Mouse (Mus musculus) liver, embryonic 14.5 days (tissue): ENCODE measurements around the gene Cnih3. TPM values are rescaled to one million over a fixed set of nuclear protein-coding genes. Genes with fewer than 3 reads are reported as not detected.

Experiments
- ATAC-seq: fragments of 200-750 bp; cut with Nextera tagmentation; 2 replicates; pipeline ENCODE4 v1.8.0; 2017; ENCODE audit warnings: moderate number of reproducible peaks, mild to moderate bottlenecking, moderate library complexity; ENCODE audit not compliant: insufficient read depth
- DNase-seq, 3 experiments: peaks; one replicate each; pipeline ENCODE4 v3.0.0-alpha.2; 2012 to 2013; ENCODE audit warnings: low read depth in 3 of 3, low spot score in 3 of 3
- H3K27ac ChIP-seq: fragments of 300-500 bp; sonication (generic); 2 replicates; pipeline ENCODE4 v1.5.1; 2014; ENCODE audit warnings: moderate library complexity, mild to moderate bottlenecking, control low read depth, inconsistent platforms
- H3K27me3 ChIP-seq: fragments of 300-500 bp; sonication (generic); 2 replicates; pipeline ENCODE4 v1.6.1; 2014; ENCODE audit warnings: mild to moderate bottlenecking, low read length, moderate library complexity; ENCODE audit not compliant: control insufficient read depth, insufficient read depth
- H3K36me3 ChIP-seq: fragments of 300-500 bp; sonication (generic); replicated peaks from 2 replicates; pipeline ENCODE4 v1.6.1; 2014; ENCODE audit warnings: low read depth; ENCODE audit not compliant: control insufficient read depth, insufficient read depth
- H3K4me1 ChIP-seq, 2 experiments: fragments of 200-500 bp in 1 of 2; fragments of 300-500 bp in 1 of 2; sonication (generic) in 1 of 2; replicated peaks; 2 replicates each; pipeline ENCODE4 v1.6.1; 2012 to 2014; ENCODE audit warnings: antibody characterized with exemption in 1 of 2, inconsistent platforms in 1 of 2, low read length in 1 of 2; ENCODE audit not compliant: control insufficient read depth in 2 of 2, insufficient read depth in 2 of 2
- H3K4me2 ChIP-seq: fragments of 300-500 bp; sonication (generic); 2 replicates; pipeline ENCODE4 v1.6.1; 2014; ENCODE audit warnings: low read depth, mild to moderate bottlenecking, control low read depth, moderate library complexity
- H3K4me3 ChIP-seq, 2 experiments: fragments of 200-500 bp in 1 of 2; fragments of 300-500 bp in 1 of 2; sonication (generic) in 1 of 2; 2 replicates each; pipeline ENCODE4 v1.5.1; 2012 to 2014; ENCODE audit warnings: low read depth in 2 of 2, low read length in 2 of 2, mild to moderate bottlenecking in 2 of 2, control low read depth in 1 of 2, inconsistent platforms in 1 of 2, moderate library complexity in 1 of 2; ENCODE audit not compliant: insufficient read depth in 1 of 2
- H3K9ac ChIP-seq: fragments of 300-500 bp; sonication (generic); replicated peaks from 2 replicates; pipeline ENCODE4 v1.6.1; 2014; ENCODE audit warnings: mild to moderate bottlenecking, control low read depth, moderate library complexity
- H3K9me3 ChIP-seq: fragments of 300-500 bp; sonication (generic); 2 replicates; pipeline ENCODE4 v1.6.1; 2016; ENCODE audit warnings: low read length, mixed read lengths; ENCODE audit not compliant: control insufficient read depth
- CTCF ChIP-seq: IDR thresholded peaks from 2 replicates; pipeline ENCODE4 v1.5.1; 2016; ENCODE audit warnings: antibody characterized with exemption, low read depth, control low read depth
- EP300 ChIP-seq: IDR thresholded peaks from 2 replicates; pipeline ENCODE4 v1.6.1; 2016; ENCODE audit warnings: antibody characterized with exemption, low read depth
- WGBS: fragments of 180-500 bp; shearing (Covaris S2); extraction: QIAGEN DNeasy Blood & Tissue Kit; methylation state at CpG from one replicate; pipeline ENCODE4 v1.1.7; 2014; ENCODE audit not compliant: insufficient replicate concordance; 5-methylcytosine and 5-hydroxymethylcytosine counted together
- polyA plus RNA-seq, 2 experiments: library from polyadenylated mRNA; depleted of rRNA in 1 of 2; stranded (reverse) in 1 of 2; unstranded in 1 of 2; fragments of >200 nt; fragmentation: Nextera tagmentation in 1 of 2; extraction: Ambion mirVana in 1 of 2; gene quantifications; 2 replicates each; pipeline versions ENCODE4 v1.2.1 to v1.2.3; 2012 to 2014

Gene Cnih3
- polyA plus RNA-seq, 2 experiments: 0.02 TPM; not detected in 1

DNA sequence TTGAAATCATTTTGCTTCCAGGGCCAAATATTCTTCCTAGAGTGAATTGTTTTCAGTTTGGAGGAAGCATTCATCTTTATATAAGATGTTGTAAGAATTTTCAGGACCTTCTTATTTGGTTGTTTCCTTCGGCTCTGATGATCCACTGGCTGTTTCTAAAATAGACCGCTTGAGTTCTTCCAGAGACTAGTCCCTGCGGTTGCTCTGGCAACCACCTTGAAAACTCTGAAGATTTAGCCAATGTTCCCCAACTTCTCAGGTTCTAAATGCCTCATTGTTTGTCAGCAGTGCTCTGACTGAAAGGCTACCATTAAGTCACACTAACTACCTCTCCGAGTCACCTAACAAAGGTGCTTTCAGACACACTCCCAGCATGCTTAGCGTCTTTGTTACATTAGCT lies 80.8 kb downstream of the Cnih3 start:
- DNase-seq: no peak
- Histone ChIP-seq H3K36me3 (no peaks in the 10 kb centered on the region), H3K27ac (no peak overlapping the region), H3K4me3 (no peak overlapping the region), H3K9ac (no peak overlapping the region), H3K4me1 (no peaks in the 10 kb centered on the region), H3K9me3 (no peaks in the 10 kb centered on the region), H3K4me2 (no peak overlapping the region), H3K27me3 (no peaks in the 10 kb centered on the region)
- no peak for TF ChIP-seq CTCF
- no peak for TF ChIP-seq EP300
- no peak for ATAC-seq
- WGBS: 70% methylated on average over 5 of the region's 5 CpGs

DNA sequence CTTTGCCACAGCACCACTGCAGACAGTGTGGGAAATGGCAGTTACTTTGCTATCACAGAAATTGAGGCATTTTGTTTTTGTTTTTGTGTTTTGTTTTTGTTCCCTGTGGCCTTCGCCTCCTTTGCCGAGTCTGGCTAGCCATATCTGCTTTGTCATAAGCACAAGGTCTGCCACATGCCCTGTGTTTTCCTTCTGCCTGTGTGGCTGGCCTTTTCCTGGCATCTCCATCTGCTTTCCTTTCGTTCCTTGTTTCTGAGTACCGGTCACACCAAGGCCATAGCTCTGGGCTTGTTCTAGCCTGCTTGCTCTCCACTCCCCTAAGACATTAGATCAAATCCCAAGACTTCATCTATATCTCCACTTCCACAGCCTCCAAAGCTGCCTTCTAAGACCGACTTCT lies 83.0 kb downstream of the Cnih3 start:
- H3K36me3 ChIP-seq: no peaks in the 10 kb centered on the region
- H3K27me3 ChIP-seq: no peaks in the 10 kb centered on the region
- no peak for TF ChIP-seq CTCF
- TF ChIP-seq EP300: no peak
- ATAC-seq: no peak
- no peak overlapping the region for H3K4me2 ChIP-seq
- H3K27ac ChIP-seq: no peak overlapping the region
- no peak overlapping the region for H3K9ac ChIP-seq
- H3K9me3 ChIP-seq: no peaks in the 10 kb centered on the region
- 68% methylated on average over 5 of the region's 5 CpGs for WGBS
- H3K4me3 ChIP-seq: no peak overlapping the region
- DNase-seq: no peak
- H3K4me1 ChIP-seq: no peaks in the 10 kb centered on the region

DNA sequence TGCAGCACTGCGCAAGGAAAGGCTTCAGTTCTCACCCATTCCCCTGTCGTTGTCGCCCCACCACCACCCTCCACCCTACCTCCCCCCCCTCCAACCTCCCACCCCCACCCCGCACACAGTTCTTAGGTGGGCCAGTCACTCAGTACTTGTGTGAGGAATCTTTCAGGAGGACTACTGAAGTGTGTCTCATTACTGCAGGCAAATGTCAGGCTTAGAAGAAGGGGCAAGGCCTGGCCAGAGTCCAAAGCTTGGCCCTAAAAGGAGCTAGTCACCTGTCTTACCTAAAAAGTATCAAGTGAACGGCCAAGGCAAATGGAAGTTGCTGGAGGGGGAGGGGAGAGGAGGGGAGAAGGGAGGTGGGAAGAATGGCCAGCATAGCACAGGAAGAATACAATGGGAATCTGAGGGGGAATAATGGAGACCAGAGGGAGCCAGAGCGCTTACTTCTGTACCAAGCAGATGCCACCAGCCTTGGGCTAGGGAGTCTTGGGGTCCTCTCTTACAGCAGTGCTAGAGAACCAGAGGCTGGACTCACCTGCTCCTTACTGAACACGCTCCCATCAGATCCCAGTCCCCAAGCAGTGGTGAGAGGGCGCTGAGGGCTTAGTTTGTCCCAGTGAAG lies 88.7 kb downstream of the Cnih3 start:
- Histone ChIP-seq H3K4me3 (no peak overlapping the region), H3K4me2 (no peak overlapping the region), H3K9ac (no peak overlapping the region), H3K27me3 (no peaks in the 10 kb centered on the region), H3K27ac (no peak overlapping the region), H3K9me3 (no peaks in the 10 kb centered on the region), H3K4me1 (no peaks in the 10 kb centered on the region), H3K36me3 (no peaks in the 10 kb centered on the region)
- 56% methylated on average over 8 of the region's 8 CpGs for WGBS
- no peak for ATAC-seq
- no peak for DNase-seq
- TF ChIP-seq EP300: no peak
- TF ChIP-seq CTCF: no peak

DNA sequence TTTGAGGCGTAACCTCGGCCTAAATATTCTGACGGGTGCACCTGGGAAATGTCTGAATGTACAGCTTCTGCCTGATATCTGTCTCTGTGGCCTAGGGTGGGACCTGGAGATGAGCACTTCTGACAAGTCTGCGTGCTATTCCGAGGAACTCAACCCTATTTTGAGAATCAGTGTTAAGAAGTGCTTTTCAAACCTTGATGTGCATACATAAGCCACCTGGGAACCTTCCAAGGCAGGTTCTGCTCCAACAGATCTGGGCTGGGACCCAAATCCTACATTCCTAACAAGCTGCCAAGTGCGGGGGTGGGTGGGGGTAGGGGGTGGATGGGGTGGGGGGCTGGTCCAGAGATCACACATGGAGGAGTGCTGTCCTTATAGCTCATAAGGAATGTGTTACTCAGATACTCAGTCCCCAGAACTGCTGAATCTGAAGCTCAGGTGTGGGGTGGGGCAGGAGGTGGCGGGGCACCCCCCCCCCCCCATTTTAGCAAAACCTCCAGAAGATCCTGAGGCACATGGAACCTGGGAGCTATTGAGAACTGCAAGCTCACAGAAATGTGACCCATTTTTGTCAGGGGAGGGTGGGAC lies 89.3 kb downstream of the Cnih3 start:
- Histone ChIP-seq H3K9ac (no peak overlapping the region), H3K4me2 (no peak overlapping the region), H3K9me3 (no peaks in the 10 kb centered on the region), H3K36me3 (no peaks in the 10 kb centered on the region), H3K27ac (no peak overlapping the region), H3K4me3 (no peak overlapping the region), H3K27me3 (no peaks in the 10 kb centered on the region), H3K4me1 (no peaks in the 10 kb centered on the region)
- ATAC-seq (no peak), DNase-seq (no peak)
- WGBS: 60% methylated on average over 7 of the region's 7 CpGs
- TF ChIP-seq EP300 (no peak), CTCF (no peak)

DNA sequence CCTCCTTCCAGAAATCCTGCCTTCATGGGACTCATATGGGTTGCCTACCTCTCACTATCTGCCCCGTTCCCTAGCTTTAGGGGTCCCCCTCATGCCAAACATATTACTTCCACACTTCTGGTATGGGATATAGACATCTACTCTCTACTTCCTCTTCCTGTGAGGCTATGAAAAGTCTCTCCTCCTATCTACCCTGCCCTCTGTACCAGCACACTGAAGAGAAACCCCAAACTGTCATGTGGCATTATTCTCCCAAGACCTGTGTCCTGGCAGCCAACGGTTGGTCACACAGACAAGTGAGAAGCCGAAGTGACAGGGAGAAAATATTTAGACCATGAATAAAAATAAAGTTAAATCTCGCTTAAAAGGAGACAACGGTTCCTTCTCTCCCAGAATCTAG lies 92.6 kb downstream of the Cnih3 start:
- Histone ChIP-seq H3K4me2 (no peak overlapping the region), H3K4me3 (no peak overlapping the region), H3K27me3 (no peaks in the 10 kb centered on the region; the same call in 1 of the 2 replicates), H3K9me3 (no peaks in the 10 kb centered on the region), H3K36me3 (no peaks in the 10 kb centered on the region), H3K27ac (no peak overlapping the region), H3K9ac (no peak overlapping the region), H3K4me1 (no peaks in the 10 kb centered on the region)
- ATAC-seq (no peak), DNase-seq (no peak)
- 43% methylated on average over 5 of the region's 5 CpGs for WGBS
- TF ChIP-seq CTCF: no peak
